Mouse (Mus musculus) stomach, postnatal 0 days (tissue): ENCODE data around the gene Slc34a2.

ENCODE experiments used
- CTCF ChIP-seq: IDR thresholded peaks from 2 replicates; pipeline ENCODE4 v1.5.1; 2016; ENCODE audit warnings: antibody characterized with exemption, low read depth, mild to moderate bottlenecking, moderate library complexity
- EP300 ChIP-seq: optimal IDR thresholded peaks from 2 replicates; pipeline ENCODE3; 2016; ENCODE audit warnings: antibody characterized with exemption

- TF ChIP-seq CTCF, result no peak
- TF ChIP-seq EP300, result no peak
Observed at GRCm38 (mm10) chr5:53000169-53000872, 37.6 kb upstream of the Slc34a2 start.
